Mouse (Mus musculus) lung, embryonic 15.5 days (tissue): Measurements from ENCODE around the gene Lpp. TPM values are rescaled to one million over a fixed set of nuclear protein-coding genes. Genes with fewer than 3 reads are reported as not detected.

Experiments
- ATAC-seq: fragments of 200-750 bp; cut with Nextera tagmentation; 2 replicates; pipeline ENCODE4 v1.8.0; 2017; ENCODE audit warnings: moderate number of reproducible peaks, borderline replicate concordance; ENCODE audit not compliant: low FRiP score, low TSS enrichment; ENCODE audit errors: extremely low read depth
- H3K27ac ChIP-seq: fragments of 300-500 bp; sonication (generic); 2 replicates; pipeline ENCODE4 v1.5.1; 2015; ENCODE audit warnings: moderate library complexity, mild to moderate bottlenecking, inconsistent platforms
- H3K27me3 ChIP-seq: fragments of 300-500 bp; sonication (generic); 2 replicates; pipeline ENCODE4 v1.6.1; 2015; ENCODE audit warnings: inconsistent platforms
- H3K36me3 ChIP-seq: fragments of 300-500 bp; sonication (generic); 2 replicates; pipeline ENCODE4 v1.6.1; 2015; ENCODE audit warnings: inconsistent platforms
- H3K4me1 ChIP-seq: fragments of 300-500 bp; sonication (generic); 2 replicates; pipeline ENCODE4 v1.6.1; 2015; ENCODE audit warnings: inconsistent platforms
- H3K4me2 ChIP-seq: fragments of 300-500 bp; sonication (generic); 2 replicates; pipeline ENCODE4 v1.6.1; 2015; ENCODE audit warnings: inconsistent platforms, mild to moderate bottlenecking, moderate library complexity
- H3K4me3 ChIP-seq: fragments of 300-500 bp; sonication (generic); 2 replicates; pipeline ENCODE4 v1.5.1; 2015; ENCODE audit warnings: mild to moderate bottlenecking, inconsistent platforms
- H3K9ac ChIP-seq: fragments of 300-500 bp; sonication (generic); 2 replicates; pipeline ENCODE4 v1.6.1; 2015; ENCODE audit warnings: inconsistent platforms
- H3K9me3 ChIP-seq: fragments of 300-500 bp; sonication (generic); 2 replicates; pipeline ENCODE4 v1.6.1; 2016; ENCODE audit warnings: inconsistent platforms
- WGBS: fragments of 180-500 bp; shearing (Covaris S2); methylation state at CpG from one replicate; pipeline ENCODE4 v1.1.7; 2015; 5-methylcytosine and 5-hydroxymethylcytosine counted together
- polyA plus RNA-seq: library from polyadenylated mRNA; unstranded; fragments of >200 nt; fragmentation: Nextera tagmentation; extraction: Ambion mirVana; gene quantifications from 2 replicates; pipeline ENCODE4 v1.2.1, GENCODE M21; 2015

The Lpp gene
- polyA plus RNA-seq, 1 experiment from 2014 or later, result 65.4 TPM

GRCm38 (mm10) chr16:24965091-24965490 is 571.8 kb downstream of the Lpp start:
- Histone ChIP-seq H3K9me3 (no peaks in the 10 kb centered on the region), H3K4me1 (no peaks in the 10 kb centered on the region), H3K27ac (no peak overlapping the region), H3K4me3 (no peak overlapping the region), H3K27me3 (no peaks in the 10 kb centered on the region), H3K36me3 (no peaks in the 10 kb centered on the region), H3K4me2 (no peak overlapping the region), H3K9ac (no peak overlapping the region)
- 54% methylated on average over 4 of the region's 4 CpGs for WGBS
- no peak for ATAC-seq

DNA sequence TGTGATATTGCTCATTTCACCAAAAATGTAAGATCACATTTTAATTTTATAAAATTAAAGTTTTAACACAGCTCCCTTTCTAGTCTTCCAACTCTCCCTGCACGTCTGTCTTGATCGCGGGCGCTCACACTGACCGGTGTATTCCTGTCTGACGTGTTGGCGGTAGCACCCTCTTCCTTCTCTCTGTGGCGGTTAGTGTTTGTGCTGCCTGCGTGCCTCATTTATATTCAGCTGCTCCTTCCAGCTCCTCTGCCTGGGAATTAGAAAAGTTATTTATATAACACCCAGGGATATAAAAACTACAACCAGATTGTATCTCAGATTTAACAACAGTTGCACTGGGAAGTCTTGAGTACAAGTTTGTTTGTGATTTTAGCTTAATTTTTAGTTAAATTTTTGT is 573.2 kb downstream of the Lpp start:
- 92% methylated on average over 9 of the region's 9 CpGs for whole genome bisulfite sequencing
- no peaks in the 10 kb centered on the region for H3K36me3 ChIP-seq
- H3K27me3 ChIP-seq, result no peaks in the 10 kb centered on the region
- no peak overlapping the region for H3K4me3 ChIP-seq
- no peak overlapping the region for H3K27ac ChIP-seq
- H3K4me2 ChIP-seq, result no peak overlapping the region
- H3K4me1 ChIP-seq, result no peaks in the 10 kb centered on the region
- no peaks in the 10 kb centered on the region for H3K9me3 ChIP-seq
- no peak for ATAC-seq
- H3K9ac ChIP-seq, result no peak overlapping the region

DNA sequence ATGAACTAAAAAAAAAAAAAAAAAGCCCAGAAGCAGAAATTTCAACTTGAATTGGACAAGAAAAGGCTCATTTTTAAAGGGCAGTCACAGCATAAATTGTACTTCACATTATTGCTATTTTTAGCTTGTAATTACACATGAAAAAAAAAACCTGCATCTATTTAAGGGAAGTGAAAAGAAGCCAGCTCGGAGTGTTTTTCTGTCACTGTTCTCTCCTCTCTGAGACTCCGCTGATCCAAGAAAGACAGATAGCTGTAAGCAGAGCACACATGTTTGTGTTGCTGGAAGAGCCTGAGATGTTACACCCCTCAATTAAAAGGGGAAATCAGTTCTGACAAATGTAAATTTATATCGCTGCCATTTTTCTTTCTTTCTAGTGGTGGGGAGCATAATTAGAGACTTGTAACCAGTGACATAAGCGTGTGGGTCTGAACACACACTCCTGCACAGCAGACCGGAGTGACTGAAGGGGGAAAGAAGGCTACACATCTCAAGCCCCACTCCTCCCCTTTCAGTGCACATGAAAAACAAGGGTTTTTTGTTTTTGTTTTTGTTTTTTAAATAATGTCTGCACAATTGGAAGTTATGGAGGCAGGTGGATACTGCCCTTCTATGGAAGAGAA is 579.8 kb downstream of the Lpp start:
- Histone ChIP-seq H3K36me3 (peaks cover 6% of the 10 kb centered on the region; the same call in 1 of the 2 replicates), H3K27ac (no peak overlapping the region), H3K9me3 (no peaks in the 10 kb centered on the region), H3K4me1 (no peaks in the 10 kb centered on the region), H3K4me3 (no peak overlapping the region), H3K27me3 (no peaks in the 10 kb centered on the region), H3K4me2 (no peak overlapping the region), H3K9ac (no peak overlapping the region)
- WGBS, result 84% methylated on average over 5 of the region's 5 CpGs
- no peak for ATAC-seq

- H3K4me3 ChIP-seq, result no peak overlapping the region
- no peak overlapping the region for H3K9ac ChIP-seq
- H3K9me3 ChIP-seq, result no peaks in the 10 kb centered on the region
- H3K4me1 ChIP-seq, result no peaks in the 10 kb centered on the region
- no peaks in the 10 kb centered on the region for H3K27me3 ChIP-seq
- H3K4me2 ChIP-seq, result no peak overlapping the region
- ATAC-seq, result no peak
- 88% methylated on average over 1 of the region's 1 CpGs for WGBS
- H3K36me3 ChIP-seq, result peaks cover 12% of the 10 kb centered on the region
- H3K27ac ChIP-seq, result no peak overlapping the region
These were observed 584.5 kb downstream of the Lpp start for GRCm38 (mm10) chr16:24977771-24978170.

- Histone ChIP-seq H3K27ac (no peak overlapping the region), H3K4me2 (no peak overlapping the region), H3K36me3 (peaks cover 12% of the 10 kb centered on the region), H3K27me3 (no peaks in the 10 kb centered on the region), H3K4me3 (no peak overlapping the region), H3K9me3 (no peaks in the 10 kb centered on the region), H3K4me1 (no peaks in the 10 kb centered on the region), H3K9ac (no peak overlapping the region)
- WGBS, result 94% methylated on average over 1 of the region's 1 CpGs
- no peak for ATAC-seq
These were observed 584.9 kb downstream of the Lpp start for GRCm38 (mm10) chr16:24978226-24978625.

DNA sequence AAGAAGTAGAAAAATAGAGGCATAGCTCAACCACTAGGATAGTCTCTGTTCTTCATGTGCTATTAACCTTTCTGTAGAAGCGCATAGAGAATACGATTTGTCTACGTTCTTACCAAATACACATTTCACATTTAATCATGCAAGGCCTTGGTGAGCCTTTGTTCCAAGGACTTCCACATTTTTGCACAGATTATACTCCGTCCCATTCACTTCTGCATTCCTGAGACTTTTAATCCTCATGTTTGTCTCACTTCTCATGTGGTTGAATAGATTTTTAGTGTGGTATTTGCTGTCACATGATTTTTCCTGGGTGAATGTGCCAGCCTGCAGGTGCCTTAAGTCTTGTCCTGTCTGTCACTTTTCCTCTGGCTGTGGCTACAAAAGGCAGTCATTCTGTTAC is 586.1 kb downstream of the Lpp start:
- no peaks in the 10 kb centered on the region for H3K9me3 ChIP-seq
- no peak for ATAC-seq
- WGBS, result 94% methylated on average over 4 of the region's 4 CpGs
- H3K36me3 ChIP-seq, result peaks cover 12% of the 10 kb centered on the region
- no peak overlapping the region for H3K27ac ChIP-seq
- no peaks in the 10 kb centered on the region for H3K27me3 ChIP-seq
- no peaks in the 10 kb centered on the region for H3K4me1 ChIP-seq
- no peak overlapping the region for H3K4me2 ChIP-seq
- H3K9ac ChIP-seq, result no peak overlapping the region
- H3K4me3 ChIP-seq, result no peak overlapping the region

DNA sequence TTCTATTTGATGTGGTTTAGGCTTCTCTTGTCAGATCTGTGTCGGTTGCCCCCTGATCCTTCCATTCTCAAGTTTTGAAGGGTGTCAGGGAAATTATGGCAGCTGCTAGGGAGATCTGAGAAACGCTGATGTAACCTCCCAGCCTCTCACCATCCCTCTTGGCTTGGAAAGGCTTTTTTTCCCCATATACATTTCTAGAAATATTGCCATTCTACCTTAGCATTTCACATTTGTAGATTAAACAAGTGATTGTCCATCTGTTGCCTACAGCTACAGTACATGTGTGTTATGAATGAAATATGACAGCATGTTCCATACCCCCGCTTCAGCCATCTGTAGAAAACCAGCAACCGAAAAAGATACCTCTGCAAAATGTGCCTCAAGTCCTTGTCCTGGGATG is 589.5 kb downstream of the Lpp start:
- no peaks in the 10 kb centered on the region for H3K27me3 ChIP-seq
- H3K4me2 ChIP-seq, result no peak overlapping the region
- H3K4me1 ChIP-seq, result no peaks in the 10 kb centered on the region
- WGBS, result 59% methylated on average over 4 of the region's 4 CpGs
- H3K4me3 ChIP-seq, result no peak overlapping the region
- ATAC-seq, result no peak
- H3K36me3 ChIP-seq, result peaks cover 12% of the 10 kb centered on the region
- H3K9ac ChIP-seq, result no peak overlapping the region
- no peaks in the 10 kb centered on the region for H3K9me3 ChIP-seq
- no peak overlapping the region for H3K27ac ChIP-seq

- Histone ChIP-seq H3K27ac (no peak overlapping the region), H3K4me2 (no peak overlapping the region)
These were observed 597.0 kb downstream of the Lpp start for GRCm38 (mm10) chr16:24990331-24990730.

DNA sequence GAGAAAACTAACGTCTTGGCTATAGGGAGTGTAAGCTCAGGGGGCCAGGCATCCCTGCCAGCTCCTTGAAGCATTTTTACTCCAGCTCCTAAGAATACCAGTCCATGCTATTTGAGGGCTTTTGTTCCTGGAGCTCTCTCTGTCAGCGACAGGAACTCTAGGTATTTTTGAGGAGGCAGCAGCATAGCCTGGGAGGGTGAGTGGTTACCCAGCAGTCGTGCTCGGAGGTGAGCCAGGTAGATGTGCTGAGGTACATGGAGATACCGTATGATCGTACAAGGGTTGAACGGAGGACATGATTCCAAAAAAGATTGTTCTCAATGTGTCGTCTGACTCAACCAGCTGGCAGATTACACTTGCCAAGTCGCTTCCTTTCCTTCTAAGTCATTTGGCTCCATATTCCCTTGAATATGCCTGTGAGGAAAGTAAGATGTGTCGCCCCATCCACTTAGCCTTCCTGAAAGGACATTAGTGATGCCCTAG is 597.8 kb downstream of the Lpp start:
- Histone ChIP-seq H3K9me3 (no peaks in the 10 kb centered on the region), H3K27me3 (no peaks in the 10 kb centered on the region), H3K4me1 (no peaks in the 10 kb centered on the region), H3K36me3 (no peaks in the 10 kb centered on the region), H3K4me2 (no peak overlapping the region), H3K4me3 (no peak overlapping the region), H3K9ac (no peak overlapping the region), H3K27ac (no peak overlapping the region)
- WGBS, result 79% methylated on average over 10 of the region's 10 CpGs
- no peak for ATAC-seq

More at GRCm38 (mm10) chr16:24990331-24990730, 597.0 kb downstream of the Lpp start:
- Histone ChIP-seq H3K36me3 (no peaks in the 10 kb centered on the region), H3K9me3 (no peaks in the 10 kb centered on the region), H3K27me3 (no peaks in the 10 kb centered on the region), H3K4me3 (no peak overlapping the region), H3K9ac (no peak overlapping the region), H3K4me1 (no peaks in the 10 kb centered on the region)
- no peak for ATAC-seq
- 76% methylated on average over 11 of the region's 11 CpGs for WGBS

- Histone ChIP-seq H3K4me2 (no peak overlapping the region), H3K9ac (no peak overlapping the region), H3K9me3 (no peaks in the 10 kb centered on the region), H3K36me3 (no peaks in the 10 kb centered on the region), H3K4me3 (no peak overlapping the region), H3K4me1 (no peaks in the 10 kb centered on the region), H3K27ac (no peak overlapping the region), H3K27me3 (no peaks in the 10 kb centered on the region)
- no peak for ATAC-seq
- WGBS, result 58% methylated on average over 3 of the region's 3 CpGs
These were observed 598.7 kb downstream of the Lpp start for GRCm38 (mm10) chr16:24991995-24992394.

DNA sequence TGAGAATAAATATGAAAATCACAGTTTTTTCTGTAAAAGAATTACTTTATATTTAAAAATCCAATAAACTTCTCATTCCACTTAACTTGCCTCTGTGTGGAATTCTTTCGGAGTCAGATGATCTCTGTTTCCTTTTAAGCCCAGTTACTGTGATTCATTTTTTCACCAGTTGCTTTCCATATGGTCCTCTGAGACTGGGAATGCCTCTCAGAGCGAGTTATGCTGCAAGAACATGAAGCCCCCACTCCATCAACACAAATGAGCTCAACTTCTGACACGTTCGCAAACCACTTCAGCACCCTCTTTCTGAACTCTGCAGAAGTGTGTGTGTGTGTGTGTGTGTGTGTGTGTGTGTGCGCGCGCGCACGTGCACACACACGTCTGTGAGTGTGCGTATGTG is 599.2 kb downstream of the Lpp start:
- no peak overlapping the region for H3K4me2 ChIP-seq
- H3K27ac ChIP-seq, result no peak overlapping the region
- WGBS, result 87% methylated on average over 11 of the region's 11 CpGs
- H3K27me3 ChIP-seq, result no peaks in the 10 kb centered on the region
- no peak for ATAC-seq
- no peak overlapping the region for H3K9ac ChIP-seq
- H3K36me3 ChIP-seq, result no peaks in the 10 kb centered on the region
- no peaks in the 10 kb centered on the region for H3K4me1 ChIP-seq
- no peak overlapping the region for H3K4me3 ChIP-seq
- H3K9me3 ChIP-seq, result no peaks in the 10 kb centered on the region

- Histone ChIP-seq H3K27ac (peak overlapping the region; percentile 64; the same call in 1 of the 2 replicates), H3K36me3 (no peaks in the 10 kb centered on the region), H3K9me3 (no peaks in the 10 kb centered on the region), H3K27me3 (no peaks in the 10 kb centered on the region), H3K9ac (no peak overlapping the region), H3K4me3 (no peak overlapping the region), H3K4me1 (peaks cover 8% of the 10 kb centered on the region), H3K4me2 (no peak overlapping the region)
- 23% methylated on average over 5 of the region's 5 CpGs for WGBS
- peak; percentile 49; the same call in 1 of the 2 replicates for ATAC-seq
These were observed 617.9 kb downstream of the Lpp start for GRCm38 (mm10) chr16:25010980-25011877.
